Mouse (Mus musculus) brain, embryonic 14.5 days (tissue): Measurements from ENCODE around the gene A630001G21Rik.

Source experiments
- CTCF ChIP-seq: fragments of 200-500 bp; IDR thresholded peaks from 2 replicates; pipeline ENCODE4 v1.5.1; 2012; ENCODE audit warnings: inconsistent platforms, mild to moderate bottlenecking, moderate library complexity, borderline replicate concordance; ENCODE audit not compliant: insufficient read depth, insufficient read length; ENCODE audit errors: extremely low read depth
- POLR2A ChIP-seq: fragments of 200-500 bp; IDR thresholded peaks from 2 replicates; pipeline ENCODE4 v1.6.1; 2012; ENCODE audit warnings: mild to moderate bottlenecking, inconsistent platforms, borderline replicate concordance; ENCODE audit not compliant: poor library complexity, insufficient read depth, insufficient read length, severe bottlenecking; ENCODE audit errors: extremely low read depth

- TF ChIP-seq CTCF (no peak), POLR2A (no peak)
Observed at GRCm38 (mm10) chr1:85739819-85740218, 38.6 kb downstream of the A630001G21Rik start.
